Comparison of ENCODE assay signal across 8 mouse cellular contexts in the genomic region with DNA sequence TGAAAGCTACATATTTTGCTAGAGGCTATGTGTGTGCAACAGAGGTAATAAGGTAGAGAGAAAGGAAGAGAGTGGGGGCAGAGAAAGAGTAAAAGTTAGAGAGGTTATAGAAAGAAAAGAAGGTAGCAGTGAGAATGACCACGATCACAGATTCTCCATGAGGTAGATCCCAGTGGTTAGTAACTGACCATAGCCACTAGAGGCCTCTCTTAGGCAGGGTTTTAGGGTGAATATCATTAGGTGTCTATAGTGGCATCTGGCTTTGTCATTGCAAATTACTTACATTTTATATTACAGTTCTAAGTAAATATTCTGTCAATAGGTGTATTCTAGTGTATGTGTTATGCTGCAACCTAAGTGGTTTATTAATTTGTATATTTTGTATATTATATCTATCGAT.
DNase-seq lines count a peak whose midpoint lies in the region; ATAC-seq lines count a peak whose summit lies in the region.

No protein-coding gene starts in this region.

- H3K4me1 ChIP-seq in heart, embryonic 12.5 days (replicated peaks) = peaks cover 4% of the 10 kb centered on the region; the same call in 1 of the 2 replicates

- no peak overlapping the region for H3K4me3 ChIP-seq in heart, embryonic 12.5 days

- H3K27ac ChIP-seq in heart, embryonic 12.5 days (ENCODE audit: poor library complexity, severe bottlenecking) = no peak overlapping the region

- H3K27me3 ChIP-seq in heart, embryonic 12.5 days (replicated peaks) = no peaks in the 10 kb centered on the region
- no peaks in the 10 kb centered on the region for H3K27me3 ChIP-seq in splenic B cell, adult 2 months (ENCODE audit: control insufficient read depth, insufficient read depth, low read length, poor library complexity, severe bottlenecking)

- H3K9me3 ChIP-seq in heart, embryonic 12.5 days (replicated peaks) = no peaks in the 10 kb centered on the region

- no peak overlapping the region for H3K9ac ChIP-seq in heart, embryonic 12.5 days

- no peak overlapping the region for H3K4me2 ChIP-seq in heart, embryonic 12.5 days

- WGBS in heart, embryonic 12.5 days = 70% methylated on average over 2 of the region's 2 CpGs

- no peaks in the 10 kb centered on the region for H3K36me3 ChIP-seq in heart, embryonic 12.5 days
- H3K36me3 ChIP-seq in splenic B cell, adult 2 months (ENCODE audit: control insufficient read depth, insufficient read depth, low read length, poor library complexity, severe bottlenecking) = no peaks in the 10 kb centered on the region

- DNase-seq in heart, adult 11 months = peak; percentile 19
- DNase-seq in A20 (ENCODE audit: low read depth, low spot score) = peak; percentile 48
- DNase-seq in R1 (ENCODE audit: low read depth, low spot score) = peak; percentile 16
- peak; percentile 71 for DNase-seq in splenic B cell, adult 2 months (ENCODE audit: low read depth, low spot score)
- DNase-seq in spleen, postnatal 4 days (ENCODE audit: low spot score in 2 of 2) = no peak
- no peak for DNase-seq in gastrocnemius, adult 8-10 months (ENCODE audit: low spot score in 2 of 2)

- ATAC-seq in heart, embryonic 12.5 days (ENCODE audit: insufficient number of reproducible peaks, low FRiP score) = no peak
- peak; percentile 73 for ATAC-seq in inflammation-experienced regulatory T-cells, adult 6 months

Comparison
In these comparisons a context has a peak if more than half of its experiments do, and no peak if none do; other contexts are left out.
1. DNase-seq: peak in heart, adult 11 months (single experiment), A20 (single experiment), R1 (single experiment) and splenic B cell, adult 2 months (single experiment); none in spleen, postnatal 4 days (0 of 2) and gastrocnemius, adult 8-10 months (0 of 2).